Mouse (Mus musculus) E14TG2a.4 (cell line): ENCODE measurements around the gene Ggcx.

Experiments
- CTCF ChIP-seq: conservative IDR thresholded peaks from 2 replicates; pipeline ENCODE4 v1.5.1; 2014; ENCODE audit warnings: low read length
- NANOG ChIP-seq: IDR thresholded peaks from 2 replicates; pipeline ENCODE4 v1.6.1; 2014; ENCODE audit warnings: borderline replicate concordance, low read length, mixed read lengths

GRCm38 (mm10) chr6:72432153-72432552 is 18.0 kb downstream of the Ggcx start:
- TF ChIP-seq CTCF: no peak
- TF ChIP-seq NANOG: no peak
